Mouse (Mus musculus) liver, postnatal 0 days (tissue): ENCODE results near the gene Cyp2j5.

Source experiments
- CTCF ChIP-seq: sonication (generic); IDR thresholded peaks from 2 replicates; pipeline ENCODE4 v1.5.1; 2016; ENCODE audit warnings: antibody characterized with exemption, low read depth
- EP300 ChIP-seq: IDR thresholded peaks from 2 replicates; pipeline ENCODE4 v1.6.1; 2016; ENCODE audit warnings: antibody characterized with exemption, low read depth, mild to moderate bottlenecking

GRCm38 (mm10) chr4:96696614-96697360 is 32.8 kb upstream of the Cyp2j5 start:
- TF ChIP-seq CTCF (peak; percentile 53), EP300 (no peak)
